Mouse (Mus musculus) midbrain, embryonic 12.5 days (tissue): Measurements from ENCODE around the gene Gm20792. TPM values are rescaled to one million over a fixed set of nuclear protein-coding genes. Genes with fewer than 3 reads are reported as not detected.
"Not testable (repeated sequence)": the region's sequence is repeated elsewhere in the genome, so short reads cannot be mapped to it uniquely, and the experiment has no call there.

Experiments used
- ATAC-seq: fragments of 200-750 bp; cut with Nextera tagmentation; 2 replicates; pipeline ENCODE4 v1.8.0; 2017; ENCODE audit warnings: low read depth, moderate TSS enrichment, moderate library complexity; ENCODE audit not compliant: low FRiP score
- H3K27ac ChIP-seq: fragments of 300-500 bp; sonication (generic); replicated peaks from 2 replicates; pipeline ENCODE4 v1.5.1; 2016; ENCODE audit warnings: mild to moderate bottlenecking
- H3K27me3 ChIP-seq: fragments of 300-500 bp; sonication (generic); 2 replicates; pipeline ENCODE4 v1.6.1; 2016; ENCODE audit warnings: mild to moderate bottlenecking
- H3K36me3 ChIP-seq: fragments of 300-500 bp; sonication (generic); 2 replicates; pipeline ENCODE4 v1.6.1; 2016
- H3K4me1 ChIP-seq: fragments of 300-500 bp; sonication (generic); 2 replicates; pipeline ENCODE4 v1.6.1; 2016
- H3K4me2 ChIP-seq: fragments of 300-500 bp; sonication (generic); replicated peaks from 2 replicates; pipeline ENCODE4 v1.6.1; 2016; ENCODE audit warnings: mild to moderate bottlenecking, moderate library complexity
- H3K4me3 ChIP-seq: fragments of 300-500 bp; sonication (generic); 2 replicates; pipeline ENCODE4 v1.5.1; 2016; ENCODE audit warnings: mild to moderate bottlenecking
- H3K9ac ChIP-seq: fragments of 300-500 bp; sonication (generic); replicated peaks from 2 replicates; pipeline ENCODE4 v1.6.1; 2016; ENCODE audit warnings: mild to moderate bottlenecking, moderate library complexity
- H3K9me3 ChIP-seq: fragments of 300-500 bp; sonication (generic); 2 replicates; pipeline ENCODE4 v1.6.1; 2016; ENCODE audit warnings: mild to moderate bottlenecking
- WGBS: fragments of 180-500 bp; shearing (Covaris S2); methylation state at CpG from one replicate; pipeline ENCODE4 v1.1.7; 2016; 5-methylcytosine and 5-hydroxymethylcytosine counted together
- polyA plus RNA-seq: library from polyadenylated mRNA; unstranded; fragments of >200 nt; fragmentation: Nextera tagmentation; extraction: Ambion mirVana; gene quantifications from 2 replicates; pipeline ENCODE4 v1.2.1, GENCODE M21; 2016

Gm20792 gene
- not detected in 2 replicates for polyA plus RNA-seq

DNA sequence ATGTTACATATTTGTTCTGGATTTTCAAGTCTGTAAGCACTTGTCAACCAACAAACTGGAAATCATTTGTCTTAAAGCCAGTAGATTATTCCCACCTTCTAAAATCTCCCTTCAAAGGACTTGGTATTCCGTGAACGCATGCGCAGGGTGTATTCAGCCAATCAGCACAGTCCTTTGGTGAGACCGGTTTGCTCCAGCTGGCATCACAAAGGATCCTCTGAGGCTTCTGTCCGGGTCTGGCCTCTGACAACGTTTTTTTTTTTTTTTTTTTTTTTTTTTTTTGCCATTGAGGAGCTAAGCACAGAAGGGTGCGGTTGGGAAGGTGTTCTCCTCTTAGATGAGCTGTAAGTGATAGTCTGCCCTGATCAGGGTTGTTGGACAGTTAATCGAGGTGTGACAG lies at the start of gene Gm20792:
Gm20792 (plus strand) TSS at position 301 of the 400 bp plus-strand sequence.
- no CpG with 5 or more reads among the region's 8 CpGs for WGBS
- not testable (repeated sequence) for H3K4me2 ChIP-seq

More for the DNA sequence above, at the start of gene Gm20792:
- H3K4me1 ChIP-seq, H3K36me3 ChIP-seq, ATAC-seq, H3K4me3 ChIP-seq, H3K9ac ChIP-seq, H3K27me3 ChIP-seq, H3K27ac ChIP-seq, H3K9me3 ChIP-seq: not testable (repeated sequence)
